Mouse (Mus musculus): ENCODE data around the gene C5ar2. TPM values are rescaled to one million over a fixed set of nuclear protein-coding genes. Genes with fewer than 3 reads are reported as not detected.

Gene C5ar2
- polyA plus RNA-seq, 1 experiment from 2014 or later = 0.09 TPM

DNA sequence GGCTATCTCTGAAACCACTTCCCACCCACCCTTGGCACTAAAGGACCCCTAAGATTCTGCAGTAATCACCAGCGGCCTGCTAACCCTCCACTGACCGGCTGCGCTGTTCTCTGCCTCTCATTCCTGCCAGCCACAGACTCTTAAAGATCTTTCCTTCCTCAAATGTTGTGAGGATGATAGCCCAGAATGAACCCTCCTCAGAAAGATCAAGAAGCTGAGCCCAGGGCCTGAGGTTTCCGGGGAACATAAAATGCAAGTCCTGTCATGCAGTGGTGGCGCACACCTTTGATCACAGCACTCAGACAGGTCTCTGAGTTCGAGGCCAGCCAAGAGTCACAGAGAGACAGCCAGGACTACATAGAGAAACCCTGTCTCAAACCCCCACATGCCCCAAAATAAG is 1.8 kb downstream of the C5ar2 start:
- H3K27me3 ChIP-seq (replicated peaks; ENCODE audit: control insufficient read depth, insufficient read depth, low read length) = no peaks in the 10 kb centered on the region
- no peak for DNase-seq (ENCODE audit: low spot score)
- no peak for ATAC-seq (replicated peaks; ENCODE audit: low FRiP score, low TSS enrichment, low read depth)
- H3K27ac ChIP-seq (ENCODE audit: low read depth) = no peak overlapping the region
- WGBS = 91% methylated on average over 6 of the region's 6 CpGs
- no peak overlapping the region for H3K9ac ChIP-seq (ENCODE audit: low read length)
- H3K36me3 ChIP-seq (ENCODE audit: control insufficient read depth, insufficient read depth, low read length) = no peaks in the 10 kb centered on the region
- no peak overlapping the region for H3K4me2 ChIP-seq (ENCODE audit: low read length)
- no peaks in the 10 kb centered on the region for H3K9me3 ChIP-seq (ENCODE audit: control insufficient read depth, low read length)
- no peak overlapping the region for H3K4me3 ChIP-seq (ENCODE audit: low read depth, low read length)
- H3K4me1 ChIP-seq (replicated peaks; ENCODE audit: control insufficient read depth, insufficient read depth, low read length) = no peaks in the 10 kb centered on the region

- no peak for DNase-seq (ENCODE audit: low spot score)
- no peaks in the 10 kb centered on the region for H3K36me3 ChIP-seq (ENCODE audit: control insufficient read depth, insufficient read depth, low read length)
- no peak overlapping the region for H3K27ac ChIP-seq (ENCODE audit: low read depth)
- no peaks in the 10 kb centered on the region for H3K27me3 ChIP-seq (replicated peaks; ENCODE audit: control insufficient read depth, insufficient read depth, low read length)
- no peaks in the 10 kb centered on the region for H3K9me3 ChIP-seq (ENCODE audit: control insufficient read depth, low read length)
- no peaks in the 10 kb centered on the region for H3K4me1 ChIP-seq (replicated peaks; ENCODE audit: control insufficient read depth, insufficient read depth, low read length)
- no peak overlapping the region for H3K9ac ChIP-seq (ENCODE audit: low read length)
- no peak overlapping the region for H3K4me3 ChIP-seq (ENCODE audit: low read depth, low read length)
- H3K4me2 ChIP-seq (ENCODE audit: low read length) = no peak overlapping the region
- ATAC-seq (replicated peaks; ENCODE audit: low FRiP score, low TSS enrichment, low read depth) = no peak
- 48% methylated on average over 11 of the region's 11 CpGs for WGBS
Observed at GRCm38 (mm10) chr7:16241787-16242186, 2.2 kb downstream of the C5ar2 start.

GRCm38 (mm10) chr7:16240978-16241303 is 3.0 kb downstream of the C5ar2 start:
- no peaks in the 10 kb centered on the region for H3K4me1 ChIP-seq (replicated peaks; ENCODE audit: control insufficient read depth, insufficient read depth, low read length)
- no peak for DNase-seq (ENCODE audit: low spot score)
- H3K27ac ChIP-seq (ENCODE audit: low read depth) = no peak overlapping the region
- H3K27me3 ChIP-seq (replicated peaks; ENCODE audit: control insufficient read depth, insufficient read depth, low read length) = no peaks in the 10 kb centered on the region
- H3K9ac ChIP-seq (ENCODE audit: low read length) = no peak overlapping the region
- no peaks in the 10 kb centered on the region for H3K36me3 ChIP-seq (ENCODE audit: control insufficient read depth, insufficient read depth, low read length)
- WGBS = 88% methylated on average over 1 of the region's 1 CpGs
- no peak overlapping the region for H3K4me3 ChIP-seq (ENCODE audit: low read depth, low read length)
- H3K4me2 ChIP-seq (ENCODE audit: low read length) = no peak overlapping the region
- H3K9me3 ChIP-seq (ENCODE audit: control insufficient read depth, low read length) = no peaks in the 10 kb centered on the region
- ATAC-seq (replicated peaks; ENCODE audit: low FRiP score, low TSS enrichment, low read depth) = no peak

DNA sequence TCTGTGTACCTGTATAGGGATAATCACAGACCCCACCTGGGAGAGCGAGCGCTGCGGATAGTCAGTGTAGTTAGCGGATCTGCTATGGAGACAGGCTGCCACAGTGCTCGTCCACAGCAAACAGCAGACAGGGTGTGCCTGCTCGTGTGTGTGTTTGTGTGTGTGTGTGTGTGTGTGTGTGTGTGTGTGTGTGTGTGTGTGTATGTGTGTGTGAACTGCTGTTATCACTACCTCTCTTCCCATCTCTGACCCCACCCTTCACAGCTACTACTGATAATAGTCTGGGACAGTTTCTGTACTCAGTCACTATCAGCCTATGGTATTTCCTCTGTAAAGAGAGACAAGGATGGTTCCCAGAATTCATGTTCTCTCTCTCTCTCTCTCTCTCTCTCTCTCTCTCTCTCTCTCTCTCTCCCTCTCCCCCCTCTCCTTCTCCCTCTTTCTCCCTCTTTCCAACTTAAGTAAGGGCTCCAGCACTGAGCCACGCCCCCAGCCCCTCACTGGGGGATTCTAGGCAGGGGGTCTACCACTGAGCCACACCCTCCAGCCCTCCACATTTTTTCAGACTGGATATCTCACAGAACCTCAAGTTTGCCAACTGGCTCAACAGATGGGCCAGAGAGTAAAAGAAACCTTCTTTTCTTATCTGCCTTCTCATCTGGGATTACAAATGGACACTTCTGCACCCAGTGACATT is 3.5 kb downstream of the C5ar2 start:
- no peak overlapping the region for H3K4me3 ChIP-seq (ENCODE audit: low read depth, low read length)
- H3K9me3 ChIP-seq (ENCODE audit: control insufficient read depth, low read length) = no peaks in the 10 kb centered on the region
- H3K27me3 ChIP-seq (replicated peaks; ENCODE audit: control insufficient read depth, insufficient read depth, low read length) = no peaks in the 10 kb centered on the region
- no peaks in the 10 kb centered on the region for H3K36me3 ChIP-seq (ENCODE audit: control insufficient read depth, insufficient read depth, low read length)
- no peak overlapping the region for H3K9ac ChIP-seq (ENCODE audit: low read length)
- H3K4me2 ChIP-seq (ENCODE audit: low read length) = no peak overlapping the region
- H3K4me1 ChIP-seq (replicated peaks; ENCODE audit: control insufficient read depth, insufficient read depth, low read length) = no peaks in the 10 kb centered on the region
- ATAC-seq (replicated peaks; ENCODE audit: low FRiP score, low TSS enrichment, low read depth) = no peak
- WGBS = 74% methylated on average over 7 of the region's 7 CpGs
- no peak for DNase-seq (ENCODE audit: low spot score)
- H3K27ac ChIP-seq (ENCODE audit: low read depth) = no peak overlapping the region

DNA sequence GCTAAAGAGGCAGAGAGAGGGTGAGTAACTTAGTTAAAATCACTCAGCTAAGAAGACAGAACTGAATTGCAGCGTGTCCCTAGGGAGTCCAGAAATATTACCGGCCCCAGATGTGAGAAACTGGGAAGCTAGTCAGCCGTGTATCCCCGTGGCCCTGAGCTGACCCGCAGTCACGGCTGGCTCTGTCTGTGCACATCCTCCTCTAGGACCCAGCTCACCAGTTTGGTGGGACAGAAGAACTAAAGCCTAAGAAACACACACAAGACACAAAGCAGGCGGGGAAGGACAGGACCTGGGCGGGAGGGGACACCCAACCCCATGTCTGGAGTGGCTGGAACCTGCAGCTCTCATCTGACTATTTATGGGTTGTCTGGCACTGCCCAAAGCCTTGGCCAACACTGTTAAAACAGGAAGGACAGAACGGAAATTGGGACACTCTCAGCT is 4.4 kb downstream of the C5ar2 start:
- no peak for ATAC-seq (replicated peaks; ENCODE audit: low FRiP score, low TSS enrichment, low read depth)
- Histone ChIP-seq H3K4me3 (ENCODE audit: low read depth, low read length) (no peak overlapping the region), H3K36me3 (ENCODE audit: control insufficient read depth, insufficient read depth, low read length) (no peaks in the 10 kb centered on the region), H3K27ac (ENCODE audit: low read depth) (no peak overlapping the region), H3K27me3 (replicated peaks; ENCODE audit: control insufficient read depth, insufficient read depth, low read length) (no peaks in the 10 kb centered on the region), H3K4me1 (replicated peaks; ENCODE audit: control insufficient read depth, insufficient read depth, low read length) (no peaks in the 10 kb centered on the region), H3K9me3 (ENCODE audit: control insufficient read depth, low read length) (no peaks in the 10 kb centered on the region), H3K9ac (ENCODE audit: low read length) (no peak overlapping the region), H3K4me2 (ENCODE audit: low read length) (no peak overlapping the region)
- DNase-seq (ENCODE audit: low spot score) = no peak
- 63% methylated on average over 9 of the region's 9 CpGs for WGBS

GRCm38 (mm10) chr7:16229869-16230268 is 14.1 kb downstream of the C5ar2 start:
- Histone ChIP-seq H3K36me3 (ENCODE audit: control insufficient read depth, insufficient read depth, low read length) (no peaks in the 10 kb centered on the region), H3K27ac (ENCODE audit: low read depth) (no peak overlapping the region), H3K4me3 (ENCODE audit: low read depth, low read length) (no peak overlapping the region), H3K4me2 (ENCODE audit: low read length) (no peak overlapping the region), H3K4me1 (replicated peaks; ENCODE audit: control insufficient read depth, insufficient read depth, low read length) (peaks cover 7% of the 10 kb centered on the region), H3K27me3 (replicated peaks; ENCODE audit: control insufficient read depth, insufficient read depth, low read length) (no peaks in the 10 kb centered on the region), H3K9ac (ENCODE audit: low read length) (no peak overlapping the region), H3K9me3 (ENCODE audit: control insufficient read depth, low read length) (no peaks in the 10 kb centered on the region)
- ATAC-seq (replicated peaks; ENCODE audit: low FRiP score, low TSS enrichment, low read depth) = no peak
- DNase-seq (ENCODE audit: low spot score) = no peak
- WGBS = 31% methylated on average over 5 of the region's 5 CpGs

- peak; percentile 94 for DNase-seq (ENCODE audit: low spot score)
- Histone ChIP-seq H3K9ac (ENCODE audit: low read length) (peak within 1 kb of the TSS; percentile 84), H3K36me3 (ENCODE audit: control insufficient read depth, insufficient read depth, low read length) (peaks cover 16% of the 10 kb centered on the region; the same call in 1 of the 2 replicates), H3K4me1 (replicated peaks; ENCODE audit: control insufficient read depth, insufficient read depth, low read length) (peaks cover 7% of the 10 kb centered on the region; the same call in 1 of the 2 replicates), H3K9me3 (ENCODE audit: control insufficient read depth, low read length) (no peaks in the 10 kb centered on the region), H3K4me3 (ENCODE audit: low read depth, low read length) (peak within 1 kb of the TSS; percentile 77), H3K27ac (ENCODE audit: low read depth) (peak within 1 kb of the TSS; percentile 69), H3K27me3 (replicated peaks; ENCODE audit: control insufficient read depth, insufficient read depth, low read length) (no peaks in the 10 kb centered on the region), H3K4me2 (ENCODE audit: low read length) (peak within 1 kb of the TSS; percentile 83)
- WGBS = under 1% methylated on average over 34 of the region's 34 CpGs
- peak; percentile 96 for ATAC-seq (replicated peaks; ENCODE audit: low FRiP score, low TSS enrichment, low read depth)
Observed at GRCm38 (mm10) chr7:16221582-16222272, 22.2 kb downstream of the C5ar2 start, which contains the start of gene Dhx34. Gene Dhx34, minus strand, starts transcription at chr7:16222037.

DNA sequence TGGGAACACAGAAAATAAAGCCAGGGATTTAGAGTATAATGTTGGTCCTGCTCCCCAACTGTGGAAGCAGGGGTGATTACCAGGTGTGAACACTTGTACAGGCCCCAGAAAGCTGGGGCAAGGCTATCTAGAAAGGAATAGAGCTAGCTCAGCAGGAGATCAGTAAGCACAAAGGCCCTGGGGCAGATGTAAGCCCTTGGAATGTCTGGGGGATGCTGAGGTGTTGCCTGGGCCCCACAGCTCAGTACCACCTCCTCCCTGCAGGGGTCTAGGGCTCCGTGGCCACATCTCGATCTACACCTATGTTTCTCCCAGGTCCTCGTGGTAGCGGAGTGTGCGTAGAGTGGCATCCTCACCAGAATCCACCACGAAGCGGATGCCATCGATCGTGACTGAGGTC is 30.0 kb downstream of the C5ar2 start:
- WGBS = 92% methylated on average over 9 of the region's 9 CpGs
- Histone ChIP-seq H3K9ac (ENCODE audit: low read length) (no peak overlapping the region), H3K9me3 (ENCODE audit: control insufficient read depth, low read length) (no peaks in the 10 kb centered on the region), H3K4me3 (ENCODE audit: low read depth, low read length) (no peak overlapping the region), H3K27ac (ENCODE audit: low read depth) (no peak overlapping the region), H3K4me2 (ENCODE audit: low read length) (no peak overlapping the region), H3K36me3 (ENCODE audit: control insufficient read depth, insufficient read depth, low read length) (peaks cover 74% of the 10 kb centered on the region), H3K27me3 (replicated peaks; ENCODE audit: control insufficient read depth, insufficient read depth, low read length) (no peaks in the 10 kb centered on the region), H3K4me1 (replicated peaks; ENCODE audit: control insufficient read depth, insufficient read depth, low read length) (no peaks in the 10 kb centered on the region)
- DNase-seq (ENCODE audit: low spot score) (no peak), ATAC-seq (replicated peaks; ENCODE audit: low FRiP score, low TSS enrichment, low read depth) (no peak)

DNA sequence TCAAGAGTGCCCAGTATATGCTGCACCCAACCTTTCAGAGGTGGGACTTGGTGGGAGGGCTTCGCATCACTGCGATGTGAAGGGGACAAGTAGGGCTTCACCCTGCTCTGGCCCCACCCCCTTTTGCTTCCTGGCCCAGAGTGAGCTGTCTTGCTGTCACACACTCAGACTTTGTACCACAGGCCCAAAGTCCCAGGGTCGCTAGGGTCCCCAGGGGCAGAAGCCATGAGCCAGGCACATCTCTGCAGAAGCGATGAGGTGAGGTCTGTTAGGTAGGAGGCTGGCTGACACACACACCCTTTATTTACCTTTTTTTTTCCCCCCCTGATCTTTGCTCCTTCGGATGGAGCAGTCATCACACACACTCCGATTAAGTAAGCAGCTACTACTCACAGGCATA is 30.8 kb downstream of the C5ar2 start:
- no peak for DNase-seq (ENCODE audit: low spot score)
- WGBS = 89% methylated on average over 6 of the region's 6 CpGs
- H3K36me3 ChIP-seq (ENCODE audit: control insufficient read depth, insufficient read depth, low read length) = peaks cover 70% of the 10 kb centered on the region

More for the DNA sequence above, 30.8 kb downstream of the C5ar2 start:
- no peaks in the 10 kb centered on the region for H3K9me3 ChIP-seq (ENCODE audit: control insufficient read depth, low read length)
- no peak overlapping the region for H3K27ac ChIP-seq (ENCODE audit: low read depth)
- no peaks in the 10 kb centered on the region for H3K4me1 ChIP-seq (replicated peaks; ENCODE audit: control insufficient read depth, insufficient read depth, low read length)
- H3K27me3 ChIP-seq (replicated peaks; ENCODE audit: control insufficient read depth, insufficient read depth, low read length) = no peaks in the 10 kb centered on the region
- no peak overlapping the region for H3K4me3 ChIP-seq (ENCODE audit: low read depth, low read length)
- ATAC-seq (replicated peaks; ENCODE audit: low FRiP score, low TSS enrichment, low read depth) = no peak
- no peak overlapping the region for H3K4me2 ChIP-seq (ENCODE audit: low read length)
- H3K9ac ChIP-seq (ENCODE audit: low read length) = no peak overlapping the region

Data from intestine, embryonic 14.5 days (tissue).